Mouse (Mus musculus): Measurements from ENCODE around the gene Lfng.

DNA sequence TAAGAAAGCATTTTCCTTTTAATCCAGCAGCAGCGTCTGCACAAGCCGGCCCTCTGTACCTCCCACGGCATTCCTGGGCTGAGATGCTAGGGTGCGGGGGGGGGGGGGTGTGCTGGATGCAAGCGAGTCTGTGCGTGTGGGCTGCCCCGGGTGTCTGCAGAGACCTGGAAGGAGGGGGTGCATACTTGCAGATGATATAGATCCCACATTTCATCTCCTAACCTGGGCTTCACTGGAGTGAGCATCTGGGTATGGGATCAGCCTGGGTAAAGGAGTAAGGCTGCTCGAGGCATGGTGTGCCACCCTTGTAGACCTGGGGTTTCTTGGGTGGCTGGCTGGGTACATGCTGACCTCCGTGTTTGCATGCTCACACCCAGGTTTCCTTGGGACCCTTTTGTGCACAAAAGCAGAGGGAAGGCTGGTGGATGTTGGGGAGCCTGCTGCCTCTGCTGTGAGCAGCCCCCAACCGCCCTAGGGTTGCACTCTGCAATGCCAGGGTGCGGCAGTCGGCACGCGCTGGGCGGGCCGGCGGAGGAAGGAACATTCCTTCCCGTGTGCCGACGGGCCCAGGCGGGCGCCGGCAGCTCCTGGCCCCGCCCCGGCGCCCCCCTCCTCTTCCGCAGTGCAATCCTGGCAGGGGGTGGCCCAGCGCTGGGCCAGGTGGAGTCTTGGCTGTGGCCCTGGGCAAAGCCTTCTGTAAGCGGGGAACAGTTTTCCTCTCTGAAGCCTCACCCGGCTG lies 3.3 kb downstream of the Lfng start:
- no peak for TF ChIP-seq CTCF (IDR thresholded peaks at IDR 0.05; ENCODE audit: borderline replicate concordance, insufficient read depth, low read depth, low read length)
- no peak for TF ChIP-seq POLR2A (IDR thresholded peaks at IDR 0.05; ENCODE audit: borderline replicate concordance, insufficient read depth, low read length)

Measured in cerebellum, adult 2 months (tissue).